Mouse (Mus musculus) liver, adult 2 months (tissue): ENCODE measurements around the gene Sh3pxd2a.

Source experiments
- CTCF ChIP-seq: fragments of 200-500 bp; IDR thresholded peaks from 2 replicates; pipeline ENCODE4 v1.5.1; 2011; ENCODE audit warnings: low read depth, low read length, control low read depth
- POLR2A ChIP-seq: fragments of 200-500 bp; IDR thresholded peaks from 2 replicates; pipeline ENCODE4 v1.6.1; 2011; ENCODE audit warnings: low read length, control low read depth; ENCODE audit not compliant: insufficient read depth; ENCODE audit errors: extremely low read depth

- no peak for TF ChIP-seq CTCF
- no peak for TF ChIP-seq POLR2A
Observed at GRCm38 (mm10) chr19:47233087-47233486, 231.1 kb downstream of the Sh3pxd2a start.
